Mouse (Mus musculus) MEL (cell line): ENCODE results near the gene Rnf10. TPM values are rescaled to one million over a fixed set of nuclear protein-coding genes. Genes with fewer than 3 reads are reported as not detected.

ENCODE experiments used
- DNase-seq: peaks from one replicate; pipeline ENCODE4 v3.0.0; 2011; ENCODE audit warnings: low read depth, low spot score
- H3K27ac ChIP-seq: 2 replicates; pipeline ENCODE4 v1.5.1; 2012; ENCODE audit warnings: low read depth, mild to moderate bottlenecking, control low read depth, low read length, moderate library complexity; ENCODE audit not compliant: control insufficient read depth
- H3K27me3 ChIP-seq, 2 experiments: fragments of 150-350 bp in 1 of 2; sonication (generic) in 1 of 2; 2 replicates each; pipeline ENCODE4 v1.6.1; 2012; ENCODE audit warnings: low read length in 2 of 2, mild to moderate bottlenecking in 2 of 2, improper control_type of control experiment in 1 of 2, moderate library complexity in 1 of 2; ENCODE audit not compliant: insufficient read depth in 2 of 2, control insufficient read depth in 1 of 2
- H3K36me3 ChIP-seq, 2 experiments: 2 replicates each; pipeline ENCODE4 v1.6.1; 2012 to 2014; ENCODE audit warnings: low read length in 2 of 2, improper control_type of control experiment in 1 of 2, inconsistent platforms in 1 of 2, mild to moderate bottlenecking in 1 of 2; ENCODE audit not compliant: insufficient read depth in 2 of 2, control insufficient read depth in 1 of 2
- H3K4me1 ChIP-seq, 2 experiments: fragments of 150-350 bp in 1 of 2; sonication (generic) in 1 of 2; 2 replicates each; pipeline ENCODE4 v1.6.1; 2012; ENCODE audit warnings: low read length in 2 of 2, improper control_type of control experiment in 1 of 2, mild to moderate bottlenecking in 1 of 2; ENCODE audit not compliant: insufficient read depth in 2 of 2, control insufficient read depth in 1 of 2
- H3K4me3 ChIP-seq, 2 experiments: fragments of 150-350 bp in 1 of 2; sonication (generic) in 1 of 2; 2 replicates each; pipeline ENCODE4 v1.5.1; 2012; ENCODE audit warnings: low read depth in 2 of 2, low read length in 2 of 2, mild to moderate bottlenecking in 2 of 2, moderate library complexity in 2 of 2, control low read depth in 1 of 2, improper control_type of control experiment in 1 of 2; ENCODE audit not compliant: control insufficient read depth in 1 of 2, insufficient read depth in 1 of 2
- H3K79me2 ChIP-seq: 2 replicates; pipeline ENCODE4 v1.6.1; 2012; ENCODE audit warnings: mild to moderate bottlenecking, low read length, moderate library complexity; ENCODE audit not compliant: control insufficient read depth, poor library complexity, insufficient read depth
- H3K9ac ChIP-seq: 2 replicates; pipeline ENCODE4 v1.6.1; 2012; ENCODE audit warnings: low read depth, mild to moderate bottlenecking, control low read depth, low read length, moderate library complexity; ENCODE audit not compliant: control insufficient read depth, poor library complexity, severe bottlenecking
- H3K9me3 ChIP-seq: fragments of 150-350 bp; sonication (generic); replicated peaks from 2 replicates; pipeline ENCODE4 v1.6.1; 2012; ENCODE audit warnings: mild to moderate bottlenecking, low read length, improper control_type of control experiment, moderate library complexity; ENCODE audit not compliant: insufficient read depth
- BHLHE40 ChIP-seq: IDR thresholded peaks from 2 replicates; pipeline ENCODE4 v1.6.1; 2012; ENCODE audit warnings: low read depth, mild to moderate bottlenecking, inconsistent platforms, low read length, improper control_type of control experiment, borderline replicate concordance
- CHD1 ChIP-seq: IDR thresholded peaks from 2 replicates; pipeline ENCODE4 v1.6.1; 2012; ENCODE audit warnings: low read depth, mild to moderate bottlenecking, inconsistent platforms, low read length, improper control_type of control experiment
- CTCF ChIP-seq, 3 experiments: IDR thresholded peaks in 2 of 3; conservative IDR thresholded peaks in 1 of 3; 2 replicates each; pipeline ENCODE4 v1.5.1; 2011 to 2012; ENCODE audit warnings: low read length in 3 of 3, low read depth in 2 of 3, mild to moderate bottlenecking in 2 of 3, improper control_type of control experiment in 1 of 3, inconsistent platforms in 1 of 3, mixed read lengths in 1 of 3, moderate library complexity in 1 of 3; ENCODE audit not compliant: control insufficient read depth in 1 of 3, insufficient read depth in 1 of 3, poor library complexity in 1 of 3, severe bottlenecking in 1 of 3
- E2F4 ChIP-seq: IDR thresholded peaks from 2 replicates; pipeline ENCODE4 v1.6.1; 2011; ENCODE audit warnings: low read depth, low read length, improper control_type of control experiment, borderline replicate concordance
- EP300 ChIP-seq, 2 experiments: IDR thresholded peaks; 2 replicates each; pipeline ENCODE4 v1.6.1; 2011; ENCODE audit warnings: improper control_type of control experiment in 2 of 2, low read length in 2 of 2, low read depth in 1 of 2, mild to moderate bottlenecking in 1 of 2
- ETS1 ChIP-seq: IDR thresholded peaks from 2 replicates; pipeline ENCODE4 v1.6.1; 2012; ENCODE audit warnings: low read depth, mild to moderate bottlenecking, inconsistent platforms, low read length, improper control_type of control experiment, moderate library complexity
- GATA1 ChIP-seq: IDR thresholded peaks from 2 replicates; pipeline ENCODE4 v1.6.1; 2011; ENCODE audit warnings: low read depth, low read length, improper control_type of control experiment
- HCFC1 ChIP-seq: IDR thresholded peaks from 2 replicates; pipeline ENCODE4 v1.6.1; 2012; ENCODE audit warnings: low read depth, mild to moderate bottlenecking, inconsistent platforms, low read length, improper control_type of control experiment, moderate library complexity
- JUND ChIP-seq: IDR thresholded peaks from 2 replicates; pipeline ENCODE4 v1.6.1; 2011; ENCODE audit warnings: low read depth, mild to moderate bottlenecking, improper control_type of control experiment, low read length
- MAFK ChIP-seq: IDR thresholded peaks from 2 replicates; pipeline ENCODE4 v1.6.1; 2011; ENCODE audit warnings: low read depth, mild to moderate bottlenecking, low read length, improper control_type of control experiment, borderline replicate concordance
- MXI1 ChIP-seq: IDR thresholded peaks from 2 replicates; pipeline ENCODE4 v1.6.1; 2011; ENCODE audit warnings: mild to moderate bottlenecking, low read depth, low read length, improper control_type of control experiment
- MYC ChIP-seq: IDR thresholded peaks from 2 replicates; pipeline ENCODE4 v1.6.1; 2011; ENCODE audit warnings: low read depth, mild to moderate bottlenecking, low read length, improper control_type of control experiment, moderate library complexity
- NELFE ChIP-seq: IDR thresholded peaks from 2 replicates; pipeline ENCODE4 v1.6.1; 2011; ENCODE audit warnings: low read depth, low read length, improper control_type of control experiment
- POLR2A ChIP-seq, 2 experiments: IDR thresholded peaks; 2 replicates each; pipeline ENCODE4 v1.6.1; 2011 to 2012; ENCODE audit warnings: low read length in 2 of 2, mild to moderate bottlenecking in 2 of 2, control low read depth in 1 of 2, improper control_type of control experiment in 1 of 2, low read depth in 1 of 2, moderate library complexity in 1 of 2; ENCODE audit not compliant: control insufficient read depth in 1 of 2, insufficient read depth in 1 of 2, poor library complexity in 1 of 2
- POLR2AphosphoS5 ChIP-seq: IDR thresholded peaks from 2 replicates; pipeline ENCODE4 v1.6.1; 2012; ENCODE audit warnings: low read depth, borderline replicate concordance, mild to moderate bottlenecking, inconsistent platforms, low read length, moderate library complexity, mixed read lengths
- RAD21 ChIP-seq: IDR thresholded peaks from 2 replicates; pipeline ENCODE4 v1.6.1; 2011; ENCODE audit warnings: mild to moderate bottlenecking, low read depth, low read length, improper control_type of control experiment
- SIN3A ChIP-seq: IDR thresholded peaks from 2 replicates; pipeline ENCODE4 v1.6.1; 2012; ENCODE audit warnings: low read length, improper control_type of control experiment, inconsistent platforms
- TBP ChIP-seq: IDR thresholded peaks from 2 replicates; pipeline ENCODE4 v1.8.0; 2011; ENCODE audit warnings: low read depth, low read length, improper control_type of control experiment
- TCF12 ChIP-seq: IDR thresholded peaks from 2 replicates; pipeline ENCODE4 v1.6.1; 2014; ENCODE audit warnings: low read depth, mild to moderate bottlenecking, inconsistent platforms, low read length, improper control_type of control experiment, moderate library complexity
- UBTF ChIP-seq: IDR thresholded peaks from 2 replicates; pipeline ENCODE4 v1.6.1; 2012; ENCODE audit warnings: low read depth, mild to moderate bottlenecking, inconsistent platforms, low read length, improper control_type of control experiment, moderate library complexity, borderline replicate concordance; ENCODE audit not compliant: insufficient read depth
- USF1 ChIP-seq: IDR thresholded peaks from 2 replicates; pipeline ENCODE4 v1.6.1; 2014; ENCODE audit warnings: low read depth, mild to moderate bottlenecking, inconsistent platforms, low read length, improper control_type of control experiment, moderate library complexity
- USF2 ChIP-seq, 2 experiments: IDR thresholded peaks; 2 replicates each; pipeline ENCODE4 v1.6.1; 2011 to 2012; ENCODE audit warnings: improper control_type of control experiment in 2 of 2, low read length in 2 of 2, borderline replicate concordance in 1 of 2, inconsistent platforms in 1 of 2, low read depth in 1 of 2, mild to moderate bottlenecking in 1 of 2; ENCODE audit not compliant: insufficient read depth in 1 of 2
- ZC3H11A ChIP-seq: IDR thresholded peaks from 2 replicates; pipeline ENCODE4 v1.6.1; 2012; ENCODE audit warnings: low read depth, mild to moderate bottlenecking, inconsistent platforms, low read length, improper control_type of control experiment
- ZKSCAN1 ChIP-seq: IDR thresholded peaks from 2 replicates; pipeline ENCODE4 v1.6.1; 2012; ENCODE audit warnings: low read depth, mild to moderate bottlenecking, inconsistent platforms, low read length, improper control_type of control experiment, moderate library complexity
- ZMIZ1 ChIP-seq: IDR thresholded peaks from 2 replicates; pipeline ENCODE4 v1.6.1; 2012; ENCODE audit warnings: low read depth, mild to moderate bottlenecking, inconsistent platforms, low read length, improper control_type of control experiment, moderate library complexity
- polyA plus RNA-seq, 2 experiments: library from polyadenylated mRNA; stranded (reverse) in 1 of 2; unstranded in 1 of 2; fragments of >175 nt in 1 of 2; fragments of >200 nt in 1 of 2; gene quantifications; 2 replicates each; pipeline versions ENCODE4 v1.2.1 to v1.2.4; 2012; ENCODE audit warnings: low replicate concordance in 2 of 2, low read depth in 1 of 2; ENCODE audit not compliant: insufficient read length in 2 of 2, insufficient read depth in 1 of 2, missing spikeins in 1 of 2
- total RNA-seq: library from RNA; depleted of rRNA; stranded (reverse); fragments of 300-350 nt; gene quantifications from 2 replicates; pipeline ENCODE4 v1.2.3, GENCODE M21; 2012

The Rnf10 gene
- total and polyA plus RNA-seq, 3 experiments = 44.4 to 254 (median 165) TPM

DNA sequence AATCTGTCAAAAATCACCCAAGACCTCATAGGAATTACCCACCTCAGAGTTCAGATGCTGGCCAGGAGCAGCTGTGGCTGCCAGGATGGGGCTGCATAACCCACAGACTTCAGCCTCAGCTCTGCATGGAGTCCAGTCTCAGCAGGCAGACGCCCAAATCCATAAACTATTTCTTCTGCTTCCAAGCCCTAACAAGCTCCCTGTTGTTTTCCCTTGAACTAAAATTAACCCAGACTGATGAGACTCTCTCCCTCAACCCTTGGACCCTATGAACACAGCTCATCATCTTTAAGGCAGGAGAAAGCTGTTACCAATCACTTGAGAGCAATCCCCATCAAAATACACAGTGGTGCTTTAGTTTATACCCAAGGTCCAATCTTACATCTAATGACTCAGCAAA is 17.2 kb downstream of the Rnf10 start:
- no peaks in the 10 kb centered on the region for H3K79me2 ChIP-seq
- H3K4me1 ChIP-seq = no peaks in the 10 kb centered on the region
- no peak for DNase-seq
- no peak for TF ChIP-seq GATA1
- no peak for TF ChIP-seq CTCF (IDR thresholded peaks at IDR 0.05 in 2 of 3, conservative IDR thresholded peaks at IDR 0.05 in 1 of 3; ENCODE audit: control insufficient read depth in 1 of 3, insufficient read depth in 1 of 3, low read depth in 2 of 3, low read length in 3 of 3, poor library complexity in 1 of 3, severe bottlenecking in 1 of 3)
- TF ChIP-seq MAFK = no peak
- no peak for TF ChIP-seq MYC
- no peak for TF ChIP-seq UBTF
- no peak for TF ChIP-seq RAD21
- no peak for TF ChIP-seq ZMIZ1
- no peak for TF ChIP-seq HCFC1
- TF ChIP-seq USF1 = no peak
- TF ChIP-seq POLR2A (IDR thresholded peaks at IDR 0.05; ENCODE audit: control insufficient read depth in 1 of 2, insufficient read depth in 1 of 2, low read depth in 1 of 2, low read length in 2 of 2, poor library complexity in 1 of 2) = no peak
- TF ChIP-seq MXI1 = no peak
- TF ChIP-seq TBP = no peak
- TF ChIP-seq NELFE = no peak
- TF ChIP-seq ZKSCAN1 = no peak
- TF ChIP-seq CHD1 = no peak
- no peak for TF ChIP-seq BHLHE40
- TF ChIP-seq TCF12 = no peak
- H3K9me3 ChIP-seq = no peaks in the 10 kb centered on the region
- H3K27me3 ChIP-seq = no peaks in the 10 kb centered on the region
- H3K9ac ChIP-seq = no peak overlapping the region
- peaks cover 0 to 14% of the 10 kb centered on the region in 2 experiments; a peak in 2 of 4 replicates for H3K36me3 ChIP-seq
- H3K4me3 ChIP-seq = no peak overlapping the region
- no peak overlapping the region for H3K27ac ChIP-seq

DNA sequence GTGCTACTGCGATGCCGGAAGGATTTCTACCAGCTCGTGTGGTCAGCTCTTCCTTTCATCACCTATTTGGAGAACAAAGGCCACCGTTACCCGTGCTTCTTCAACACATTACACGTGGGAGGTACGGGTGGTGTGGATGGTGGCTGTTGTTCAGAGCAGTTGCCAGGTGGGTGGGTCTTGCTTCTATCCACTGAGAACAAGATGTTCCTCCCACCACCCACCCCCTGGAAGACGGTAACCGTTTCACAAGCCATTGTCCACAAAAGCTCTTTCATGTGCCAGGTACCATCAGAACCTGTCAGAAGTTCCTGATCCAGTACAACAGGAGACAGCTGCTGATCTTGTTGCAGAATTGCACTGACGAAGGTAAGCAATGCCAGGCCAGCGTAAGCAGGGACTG is 32.5 kb downstream of the Rnf10 start:
- TF ChIP-seq ZMIZ1 (no peak), SIN3A (no peak), USF2 (IDR thresholded peaks at IDR 0.05; ENCODE audit: borderline replicate concordance in 1 of 2, insufficient read depth in 1 of 2, low read depth in 1 of 2, low read length in 2 of 2) (no peak), MAFK (no peak), GATA1 (no peak), POLR2A (IDR thresholded peaks at IDR 0.05; ENCODE audit: control insufficient read depth in 1 of 2, insufficient read depth in 1 of 2, low read depth in 1 of 2, low read length in 2 of 2, poor library complexity in 1 of 2) (no peak), POLR2AphosphoS5 (no peak), ZC3H11A (no peak), JUND (no peak), NELFE (no peak), EP300 (IDR thresholded peaks at IDR 0.05; ENCODE audit: low read depth in 1 of 2, low read length in 2 of 2) (no peak), CTCF (IDR thresholded peaks at IDR 0.05 in 2 of 3, conservative IDR thresholded peaks at IDR 0.05 in 1 of 3; ENCODE audit: control insufficient read depth in 1 of 3, insufficient read depth in 1 of 3, low read depth in 2 of 3, low read length in 3 of 3, poor library complexity in 1 of 3, severe bottlenecking in 1 of 3) (no peak), E2F4 (no peak), ETS1 (no peak)
- Histone ChIP-seq H3K27ac (no peak overlapping the region), H3K27me3 (no peaks in the 10 kb centered on the region), H3K4me1 (peaks cover 3 to 12% of the 10 kb centered on the region in 2 experiments; a peak in 2 of 4 replicates), H3K9ac (no peak overlapping the region), H3K79me2 (peaks cover 9% of the 10 kb centered on the region), H3K4me3 (no peak overlapping the region), H3K36me3 (peaks cover 4 to 13% of the 10 kb centered on the region in 2 experiments), H3K9me3 (no peaks in the 10 kb centered on the region)
- DNase-seq = no peak
